Mouse (Mus musculus): ENCODE measurements around the gene Mob3b. TPM values are rescaled to one million over a fixed set of nuclear protein-coding genes. Genes with fewer than 3 reads are reported as not detected.
"Not testable (repeated sequence)": the region's sequence is repeated elsewhere in the genome, so short reads cannot be mapped to it uniquely, and the experiment has no call there.

Gene Mob3b
- total RNA-seq, 2 experiments from 2014 or later, result 1.0 to 1.9 TPM

DNA sequence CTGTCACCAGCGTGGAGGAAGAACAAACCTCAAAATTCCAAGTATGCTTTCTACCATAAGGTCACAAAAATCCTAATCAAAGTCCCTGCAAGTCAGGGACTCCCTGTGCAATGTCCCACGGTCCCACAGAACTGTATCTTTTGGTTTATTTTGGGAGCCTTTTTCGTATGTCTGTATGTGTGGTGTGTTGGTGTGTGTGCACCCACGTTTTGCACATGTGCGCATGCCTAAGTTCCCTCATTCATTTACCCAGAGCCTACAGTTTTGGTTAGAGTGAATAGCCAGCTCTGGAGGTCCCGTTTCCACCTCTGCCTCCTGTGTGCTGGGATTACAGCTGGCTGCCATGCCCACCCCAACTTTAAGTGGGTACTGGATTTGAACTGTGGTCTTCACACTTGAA is 189.7 kb downstream of the Mob3b start:
- no peak for DNase-seq

DNA sequence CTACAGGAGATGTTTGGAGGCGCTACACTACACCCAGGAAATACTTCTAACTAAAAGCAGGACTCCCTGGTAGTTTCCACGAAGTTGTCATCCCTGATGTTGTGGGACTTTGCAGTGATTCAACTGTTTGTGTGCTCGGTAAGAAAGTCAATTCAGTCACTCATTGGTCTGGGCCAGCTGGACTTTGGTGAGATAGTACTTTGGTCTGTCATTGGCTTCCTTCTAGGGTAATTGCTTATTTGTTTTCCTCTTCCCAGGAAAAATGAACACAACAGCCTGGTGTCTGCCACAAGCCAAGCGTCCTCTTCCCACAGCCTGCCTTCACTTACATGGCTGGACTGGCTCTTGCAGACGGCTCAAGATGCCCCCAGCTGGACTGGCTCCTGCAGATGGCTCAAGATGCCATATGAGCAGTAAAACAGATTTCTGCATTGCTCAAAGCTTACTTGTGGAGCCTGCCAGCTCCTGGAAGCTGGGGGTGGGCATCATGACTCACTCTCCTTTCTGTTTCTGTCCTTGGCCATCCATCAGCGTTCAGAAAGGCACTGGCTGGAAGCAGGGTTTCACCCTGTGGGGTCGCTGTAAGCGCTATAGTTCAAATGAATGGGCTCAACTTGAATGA is 190.8 kb downstream of the Mob3b start:
- no peak for DNase-seq

DNA sequence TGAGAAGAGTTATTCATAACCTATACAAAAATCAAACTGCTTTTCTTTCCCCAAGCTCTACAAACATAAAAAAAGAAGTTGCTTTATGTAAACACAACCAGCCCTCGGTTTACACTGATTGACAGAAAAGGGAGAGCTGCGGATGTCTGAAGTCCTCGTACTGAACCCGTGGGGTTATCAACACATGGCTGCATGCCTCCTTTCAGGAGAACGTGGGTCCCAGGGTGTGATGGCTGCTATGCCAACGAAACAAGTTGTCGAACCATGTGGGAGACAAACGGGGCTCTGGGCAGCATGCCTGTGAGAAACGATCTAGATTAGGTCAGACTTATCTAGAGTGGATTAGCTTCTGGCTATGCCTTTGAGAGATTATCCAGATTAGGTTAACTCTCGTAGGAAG is 192.4 kb downstream of the Mob3b start:
- DNase-seq, result no peak

DNA sequence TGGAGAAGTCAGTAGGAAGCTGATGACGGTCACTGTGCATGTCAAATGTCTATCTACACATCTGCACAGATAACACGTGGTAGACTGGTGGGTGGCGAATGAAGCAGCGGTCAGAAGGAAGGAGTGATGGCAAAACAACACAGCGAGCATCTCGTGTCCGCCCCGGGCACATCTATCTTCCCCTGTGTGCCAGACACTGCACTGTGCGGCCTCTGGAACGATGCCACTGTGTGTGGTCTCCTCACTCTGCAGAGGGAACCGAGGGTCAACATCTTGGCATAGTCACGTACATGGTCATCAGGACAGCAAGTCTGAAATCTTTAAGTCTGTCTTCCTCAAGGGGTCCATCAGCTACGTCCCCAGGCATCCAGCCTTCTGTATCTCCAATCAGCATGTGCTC is 193.3 kb downstream of the Mob3b start:
- no peak for DNase-seq

DNA sequence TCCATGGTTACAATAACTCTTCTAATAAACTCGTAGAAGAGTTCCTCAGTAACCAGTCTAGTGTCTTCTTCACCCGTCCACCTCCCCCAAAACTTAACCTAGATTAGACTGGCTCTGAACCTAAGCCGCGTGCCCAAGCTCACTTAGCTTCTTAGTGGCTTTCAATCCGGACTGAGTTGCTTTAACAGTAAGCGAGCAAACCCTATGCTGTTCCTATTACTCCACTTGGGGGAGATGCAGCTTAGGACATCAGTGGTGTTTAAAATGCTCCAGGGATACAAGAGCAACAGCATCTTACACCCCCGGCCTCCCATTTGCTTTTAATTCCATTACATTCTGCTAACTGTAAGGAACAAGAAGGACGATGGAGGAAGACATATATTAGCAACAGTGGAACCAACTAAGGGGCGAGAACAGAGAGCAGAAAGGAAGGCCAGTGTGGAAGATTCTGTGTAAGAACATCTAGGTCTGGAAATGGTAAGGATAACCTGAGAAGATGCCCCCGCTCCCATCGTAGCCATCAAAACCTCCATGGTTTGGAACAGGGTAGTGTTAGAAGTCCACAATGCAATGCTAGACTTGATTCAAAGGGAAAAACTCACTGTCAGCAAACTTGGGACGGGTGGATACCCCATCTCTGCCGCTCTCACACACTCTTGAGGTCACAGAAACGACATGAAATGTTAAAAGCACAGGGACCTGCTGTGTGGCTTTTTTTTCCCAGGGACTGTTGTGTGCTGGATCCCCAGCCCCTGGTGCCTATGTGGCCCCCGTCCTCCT is 196.3 kb downstream of the Mob3b start:
- no peak for DNase-seq

DNA sequence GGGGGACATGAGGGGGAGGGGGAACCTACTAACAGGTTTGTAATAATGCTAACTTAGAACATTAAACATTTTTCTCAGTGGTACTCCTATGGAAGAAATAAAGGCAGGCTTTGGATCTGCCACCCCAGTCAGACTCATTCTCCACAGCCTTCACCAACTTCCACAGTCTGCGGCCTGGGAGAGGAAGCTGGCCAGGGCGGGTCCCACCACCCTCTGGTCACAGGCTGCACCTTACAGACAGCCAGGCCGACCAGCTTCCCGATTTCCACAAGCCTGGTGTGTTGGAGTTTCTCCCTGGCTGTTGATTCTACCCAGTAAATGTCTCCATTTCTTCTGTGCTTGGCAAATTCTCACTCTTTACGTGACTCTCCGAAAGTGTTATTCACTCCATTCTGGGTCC is 197.8 kb downstream of the Mob3b start:
- peak in 1 of 2 experiments; percentile 27 for DNase-seq

DNA sequence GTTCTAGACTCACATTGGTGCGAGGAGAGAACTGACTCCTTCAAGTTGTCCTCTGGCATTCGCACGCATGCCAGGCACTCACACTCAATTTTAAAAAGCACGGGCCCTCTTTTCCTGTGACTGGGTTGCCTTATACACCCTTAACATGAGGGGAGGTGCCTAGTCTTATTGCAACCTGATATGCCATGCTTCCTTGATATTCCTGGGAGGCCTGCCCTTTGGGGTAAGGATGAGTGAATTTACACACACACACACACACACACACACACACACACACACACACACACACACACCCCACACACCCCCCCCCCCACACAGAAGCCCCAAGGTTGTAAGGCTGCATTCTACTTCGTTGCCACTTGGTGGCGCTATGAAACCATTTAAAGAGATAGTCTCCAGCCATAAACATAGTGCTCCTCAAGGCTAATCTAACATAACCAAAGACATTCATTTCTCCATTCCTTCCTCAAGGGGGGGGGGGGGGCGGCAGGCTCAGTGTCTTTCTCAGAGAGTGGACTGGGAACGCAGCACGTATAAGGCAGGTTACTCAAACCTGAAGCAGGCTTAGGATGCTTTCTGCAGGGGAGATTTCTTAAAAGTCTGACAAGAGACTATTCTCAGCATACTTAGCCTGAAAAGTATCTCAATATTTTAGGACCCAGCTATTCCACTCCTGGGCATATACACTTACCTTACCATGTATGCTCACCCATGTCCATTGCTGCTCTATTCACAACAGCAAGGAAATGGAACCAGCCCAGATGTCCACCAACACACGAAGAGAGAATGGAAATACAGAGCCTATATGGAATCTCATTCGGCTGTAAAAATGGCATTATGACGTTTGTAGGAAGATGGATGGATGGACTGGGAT is 198.9 kb downstream of the Mob3b start:
- peak; percentile 61 to 63 for DNase-seq

DNA sequence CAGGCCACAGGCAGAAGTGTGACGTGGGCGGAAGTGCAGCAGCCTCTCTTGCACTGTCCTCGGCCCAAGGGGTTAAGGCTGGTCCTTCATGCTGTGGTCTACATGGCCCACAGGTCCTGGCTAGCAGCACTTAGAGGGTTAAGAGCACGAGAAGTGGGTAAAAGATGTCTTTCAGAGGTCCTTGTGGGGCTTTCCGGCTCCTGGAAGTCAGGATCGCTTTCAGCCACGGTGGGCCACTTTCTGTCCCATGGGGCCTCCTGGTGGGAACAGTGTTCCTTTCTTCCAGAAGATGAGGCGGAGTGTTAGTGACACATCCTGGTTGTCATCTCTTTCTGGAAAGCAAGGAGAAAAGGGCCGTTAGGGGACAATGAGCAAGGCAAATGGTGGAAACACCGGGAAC is 203.6 kb downstream of the Mob3b start:
- no peak for DNase-seq

DNA sequence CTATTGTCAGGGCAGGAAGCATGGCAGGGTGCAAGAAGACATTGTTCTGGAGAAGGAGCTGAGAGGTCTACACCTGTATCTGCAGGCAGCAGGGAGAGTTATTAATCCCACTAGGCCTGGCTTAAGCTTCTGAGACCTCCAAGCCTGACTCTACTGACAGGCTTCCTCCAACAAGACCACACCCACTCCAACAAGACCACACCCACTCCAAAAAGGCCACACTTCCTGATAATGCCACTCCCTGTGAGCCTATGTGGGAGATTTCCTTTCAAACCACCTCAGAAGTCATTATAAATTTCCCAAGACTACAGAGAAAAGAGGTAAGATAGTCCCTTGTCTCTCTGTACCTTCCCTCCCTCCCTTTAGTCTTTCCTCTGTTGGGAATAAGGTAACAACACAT is 210.1 kb downstream of the Mob3b start:
- no peak for DNase-seq

DNA sequence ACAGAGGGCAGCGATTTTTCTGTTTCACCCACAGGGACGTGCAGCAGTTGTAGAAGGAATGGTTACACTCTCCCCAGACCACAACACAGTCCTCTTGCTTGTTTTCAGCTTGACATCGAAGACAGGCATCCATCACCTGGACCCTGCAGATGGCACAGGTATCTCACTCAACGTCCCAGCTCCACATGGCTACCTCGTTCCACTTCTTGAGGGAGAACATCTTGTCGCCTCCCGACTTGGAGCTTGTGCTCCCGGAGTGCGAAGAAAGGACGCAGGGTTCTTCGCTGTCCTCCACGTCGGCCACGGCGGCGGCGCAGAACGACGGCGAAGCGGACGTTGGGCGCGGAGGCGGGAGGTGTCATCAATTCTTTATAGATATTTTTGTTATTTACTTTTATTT is 216.2 kb downstream of the Mob3b start:
- DNase-seq, result no peak

DNA sequence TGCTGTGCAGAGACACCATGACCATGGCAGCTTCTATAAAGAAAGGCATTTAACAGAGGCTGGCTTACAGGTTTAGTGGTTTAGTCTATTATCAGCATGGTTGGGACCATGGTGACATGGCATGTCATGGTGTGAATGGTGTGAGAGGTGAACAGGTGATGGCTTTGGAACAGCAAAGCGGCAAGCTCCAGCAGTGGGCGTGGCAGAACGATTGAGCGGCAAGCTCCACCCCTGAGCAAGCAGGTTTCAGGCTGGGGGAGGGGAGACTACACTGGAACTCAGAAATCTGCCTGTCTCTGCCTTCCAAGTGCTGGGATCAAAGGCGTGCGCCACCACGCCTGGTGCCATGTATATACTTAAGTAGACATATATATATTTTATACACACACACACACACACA is 228.9 kb downstream of the Mob3b start:
- DNase-seq, result not testable (repeated sequence)

DNA sequence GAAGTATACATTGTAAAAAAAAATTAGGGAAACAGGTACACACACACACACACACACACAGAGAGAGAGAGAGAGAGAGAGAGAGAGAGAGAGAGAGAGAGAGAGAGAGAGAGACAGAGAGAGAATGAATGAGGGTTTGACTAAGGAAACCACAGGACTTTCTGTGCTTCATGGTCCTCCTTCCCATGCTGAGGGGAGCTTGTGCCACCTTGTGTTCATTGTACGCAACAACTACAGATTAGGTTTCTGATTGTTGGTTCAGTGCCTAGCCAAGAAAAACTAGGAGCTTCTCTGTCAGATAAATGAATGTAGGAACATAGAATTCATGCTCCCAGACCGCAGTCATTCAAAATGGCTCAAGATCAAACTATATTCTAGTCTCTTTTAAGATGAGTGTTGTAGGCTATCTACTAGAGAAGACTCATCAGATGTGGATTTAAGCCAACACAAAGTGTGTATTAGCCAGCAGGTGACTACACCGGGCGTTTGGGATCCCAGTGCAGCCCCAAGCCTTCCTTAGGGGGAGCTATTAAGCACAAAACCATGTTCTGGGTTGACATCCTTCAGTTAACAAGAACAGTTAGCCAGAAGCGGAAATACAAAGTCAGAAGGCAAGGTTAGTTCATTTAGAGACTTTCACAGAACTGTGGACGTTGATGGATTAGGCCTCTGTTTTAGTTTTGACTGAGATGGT is 235.0 kb downstream of the Mob3b start:
- peak; percentile 48 to 65 for DNase-seq

DNA sequence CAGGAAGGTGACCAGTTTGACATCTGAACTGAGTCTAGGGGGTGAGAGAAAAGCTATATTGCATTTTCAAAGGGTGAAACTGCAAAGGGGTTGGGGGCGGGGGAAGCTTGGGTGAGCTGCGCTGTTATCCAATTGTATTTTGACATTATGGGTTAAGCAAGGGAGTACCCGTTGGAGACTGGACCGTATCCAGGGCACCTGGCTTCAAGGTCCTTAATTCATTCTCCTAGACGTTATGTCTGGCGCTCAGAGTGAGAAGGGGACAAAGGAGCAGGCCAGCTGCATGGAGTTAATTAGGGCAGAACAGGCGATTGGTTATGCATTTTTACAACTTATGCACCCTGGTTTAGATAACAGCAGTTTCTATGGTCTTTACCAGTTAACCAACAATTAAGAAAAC is 239.9 kb downstream of the Mob3b start:
- DNase-seq, result no peak

DNA sequence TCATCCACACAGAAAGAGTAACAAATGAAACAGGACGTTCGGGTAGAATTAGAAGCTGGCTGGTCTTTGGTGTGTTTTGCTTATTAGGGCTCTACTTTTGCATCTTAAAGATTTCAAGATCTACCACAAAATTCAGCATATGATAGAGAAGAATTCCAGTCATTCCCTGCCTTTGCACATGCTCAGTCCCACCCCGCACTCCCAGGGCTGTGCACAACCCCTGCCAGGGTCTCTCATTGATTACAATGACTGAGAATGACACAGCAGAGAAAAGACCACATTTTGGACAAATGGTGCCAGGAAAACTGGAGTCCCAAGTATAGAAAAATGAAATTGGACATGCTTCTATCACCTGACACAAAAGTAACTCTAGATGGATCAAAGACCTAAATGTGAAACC is 245.1 kb downstream of the Mob3b start:
- DNase-seq, result no peak

DNA sequence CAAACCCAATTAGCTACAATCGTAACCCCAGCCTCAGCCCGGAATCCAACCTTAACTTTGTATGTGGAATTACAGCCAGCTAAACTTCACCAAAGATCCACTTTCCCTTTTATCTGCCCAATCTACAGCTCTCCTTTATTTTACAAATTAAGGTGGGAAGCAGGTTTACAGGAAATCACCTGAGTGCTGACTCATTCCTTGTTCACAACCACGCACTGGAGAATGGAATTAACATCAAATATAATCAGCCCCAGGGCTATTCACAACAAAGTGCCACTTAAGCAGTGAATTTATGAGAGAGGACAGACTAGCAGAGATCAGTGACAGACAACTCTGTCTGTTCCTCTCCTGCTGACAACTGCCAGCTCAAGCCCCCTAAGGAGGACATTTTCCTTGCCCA is 245.9 kb downstream of the Mob3b start:
- no peak for DNase-seq

DNA sequence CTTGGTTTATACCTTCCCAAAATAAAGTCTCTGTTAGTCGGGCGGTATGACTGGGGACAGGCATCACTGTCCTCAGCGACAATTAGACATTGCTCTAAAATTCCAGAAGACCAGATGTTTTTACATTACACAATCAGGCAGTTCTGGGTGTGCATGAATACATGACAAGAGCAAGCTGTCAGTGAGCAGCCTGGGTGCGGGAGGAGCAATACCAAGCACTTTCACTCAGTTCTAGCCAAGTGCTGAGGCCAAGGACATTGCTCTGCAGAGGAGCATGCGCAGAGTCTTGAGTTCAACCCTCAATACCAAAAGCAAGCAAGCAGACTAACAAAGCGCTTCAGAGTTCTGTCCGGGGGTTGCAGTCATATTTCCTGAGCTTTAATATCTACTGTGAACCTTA is 249.2 kb downstream of the Mob3b start:
- DNase-seq, result peak; percentile 60 to 80

DNA sequence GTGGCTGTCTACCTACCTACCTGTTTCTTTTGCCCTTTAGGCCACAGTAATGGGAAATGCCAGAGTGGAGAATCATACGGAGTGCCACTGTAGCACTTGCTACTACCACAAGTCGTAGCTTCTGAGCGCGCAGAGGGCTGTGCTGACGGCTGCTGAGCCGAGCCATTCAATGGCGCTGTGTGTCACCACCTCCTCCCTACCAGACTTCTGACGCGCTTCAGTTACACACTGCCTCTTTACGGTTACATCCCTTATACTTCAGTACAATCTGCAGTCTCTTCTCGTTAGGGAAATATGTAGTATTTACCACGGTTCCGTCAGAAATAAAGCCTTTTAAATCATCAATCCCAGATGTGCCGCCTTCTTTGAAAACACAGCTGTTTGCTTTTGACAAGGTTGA is 250.3 kb downstream of the Mob3b start:
- DNase-seq, result peak in 1 of 2 experiments; percentile 19

DNA sequence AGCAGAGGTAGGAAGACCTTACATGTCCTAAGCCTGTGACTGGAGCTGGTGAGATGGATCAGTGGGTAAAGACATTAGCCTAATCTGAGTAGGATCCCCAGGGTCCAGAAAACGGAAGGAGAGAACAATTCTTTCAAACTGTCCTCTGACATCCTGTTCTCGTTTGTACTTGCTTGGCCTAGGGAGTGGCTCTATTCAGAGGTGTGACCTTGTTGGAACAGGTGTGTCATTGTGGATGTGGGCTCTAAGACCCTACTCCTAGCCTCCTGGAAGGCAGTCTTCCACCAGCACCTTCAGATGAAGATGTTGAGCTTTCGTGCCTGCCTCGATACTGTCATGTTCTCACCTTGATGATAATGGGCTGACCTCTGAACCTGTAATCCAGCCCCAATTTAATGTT is 251.1 kb downstream of the Mob3b start:
- no peak for DNase-seq

DNA sequence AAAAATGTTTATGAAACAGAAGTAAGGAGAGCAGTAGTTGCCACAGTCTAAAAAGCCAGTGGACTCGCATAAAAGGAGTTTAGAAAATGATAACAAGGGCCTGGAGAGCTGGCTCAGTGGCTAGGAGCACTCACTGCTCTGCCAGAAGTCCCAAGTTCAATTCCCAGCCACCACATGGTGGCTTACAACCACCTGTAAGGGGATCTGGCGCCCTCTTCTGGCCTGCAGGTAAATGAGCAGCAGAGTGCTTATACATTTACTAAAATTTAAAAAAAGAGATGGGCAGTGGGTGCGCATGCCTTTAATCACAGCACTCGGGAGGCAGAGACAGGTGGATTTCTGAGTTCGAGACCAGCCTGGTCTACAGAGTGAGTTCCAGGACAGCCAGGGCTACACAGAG is 251.9 kb downstream of the Mob3b start:
- DNase-seq, result no peak

DNA sequence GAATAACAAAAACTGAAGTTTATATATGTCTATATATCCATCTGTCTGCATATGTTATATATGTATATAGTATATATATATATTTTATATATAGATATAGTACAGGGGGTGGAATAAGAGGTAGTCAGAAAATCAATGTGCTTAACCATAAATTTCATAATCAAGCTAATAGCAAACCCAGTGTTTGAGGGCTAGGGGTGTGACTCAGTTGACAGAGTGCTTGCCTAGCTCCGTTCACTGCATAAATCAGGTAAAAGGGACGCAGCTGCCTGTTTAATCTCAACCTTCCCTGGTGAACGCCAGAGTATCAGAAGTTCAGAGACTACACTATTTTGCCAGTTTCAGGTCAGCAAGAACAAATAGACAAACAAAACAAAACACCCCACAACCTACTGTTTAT is 255.7 kb downstream of the Mob3b start:
- DNase-seq, result not testable (repeated sequence)

DNA sequence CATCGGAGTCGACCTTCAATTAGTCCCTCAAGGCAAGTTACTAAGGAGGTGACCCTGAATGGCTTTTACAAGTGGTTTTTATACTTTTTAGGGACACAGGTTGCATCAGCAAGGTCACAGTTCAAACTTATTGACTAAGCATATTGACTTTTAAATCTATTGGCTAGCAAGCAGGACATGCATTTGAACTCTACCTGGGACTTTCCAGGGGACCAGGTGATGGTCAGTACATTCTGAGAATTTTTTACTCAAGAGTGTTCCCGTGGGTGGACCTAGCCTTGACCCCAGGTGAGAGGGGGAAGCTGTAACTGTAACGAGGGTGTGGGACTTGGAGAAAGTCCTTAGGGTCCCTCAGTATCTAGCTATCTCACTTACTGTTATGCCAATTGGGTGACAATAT is 256.1 kb downstream of the Mob3b start:
- DNase-seq, result no peak

DNA sequence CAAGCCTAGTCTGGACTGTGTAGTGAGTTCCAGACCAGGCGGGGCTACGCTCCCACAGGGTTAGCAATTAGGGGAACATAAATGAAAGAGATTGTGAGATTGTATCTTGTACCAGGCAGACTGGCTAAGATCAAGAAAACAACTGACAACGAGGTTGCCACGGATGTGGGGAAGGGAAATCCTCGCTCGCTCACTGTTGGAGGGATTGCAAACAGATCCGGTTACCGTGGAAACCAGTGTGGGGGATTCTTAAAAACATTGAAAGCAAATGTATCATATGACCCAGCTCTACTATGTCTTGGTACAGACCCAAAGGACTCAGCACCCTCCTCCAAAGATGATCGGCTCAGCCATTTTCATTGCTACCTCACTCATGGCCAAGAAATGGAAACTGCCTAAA is 257.1 kb downstream of the Mob3b start:
- no peak for DNase-seq

DNA sequence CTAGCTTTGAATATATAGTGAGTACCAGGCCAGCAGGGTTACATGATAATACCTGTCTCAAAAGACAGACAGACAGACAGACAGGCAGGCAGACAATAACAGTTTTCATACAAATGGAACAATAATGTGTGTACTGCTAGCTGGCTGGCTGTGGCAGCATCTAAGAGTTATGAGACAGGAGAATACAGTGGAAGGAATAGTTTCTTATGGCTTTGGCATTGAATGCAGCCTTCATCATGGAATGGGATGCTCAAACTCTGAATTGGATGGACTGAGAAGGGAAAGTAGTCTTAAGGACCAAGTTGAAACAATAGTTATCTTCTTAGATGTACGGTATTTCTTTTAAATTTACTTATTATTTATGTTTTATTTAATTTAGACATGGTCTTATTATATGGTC is 258.0 kb downstream of the Mob3b start:
- no peak for DNase-seq
